Mouse (Mus musculus) left cerebral cortex, postnatal 25 days (tissue): Measurements from ENCODE around the gene Cdh13. TPM values are rescaled to one million over a fixed set of nuclear protein-coding genes. Genes with fewer than 3 reads are reported as not detected.
"Not testable (repeated sequence)": the region's sequence is repeated elsewhere in the genome, so short reads cannot be mapped to it uniquely, and the experiment has no call there.

Experiments
- DNase-seq, 2 experiments: peaks; one replicate each; pipeline ENCODE4 v3.0.0; 2022; ENCODE audit warnings: low spot score in 2 of 2, mixed read lengths in 1 of 2
- intact Hi-C: fragments of 180-260 bp; cut with DNase I; formaldehyde crosslinking; loops from one replicate; pipeline ENCODE4 v1.15.1; 2025
- total RNA-seq, 2 experiments: library from RNA; stranded (reverse); gene quantifications; 2 replicates each; pipeline ENCODE4 v1.2.3; 2021

Cdh13 gene
- total RNA-seq, 2 experiments from 2014 or later = 82.4 to 86.1 TPM

DNA sequence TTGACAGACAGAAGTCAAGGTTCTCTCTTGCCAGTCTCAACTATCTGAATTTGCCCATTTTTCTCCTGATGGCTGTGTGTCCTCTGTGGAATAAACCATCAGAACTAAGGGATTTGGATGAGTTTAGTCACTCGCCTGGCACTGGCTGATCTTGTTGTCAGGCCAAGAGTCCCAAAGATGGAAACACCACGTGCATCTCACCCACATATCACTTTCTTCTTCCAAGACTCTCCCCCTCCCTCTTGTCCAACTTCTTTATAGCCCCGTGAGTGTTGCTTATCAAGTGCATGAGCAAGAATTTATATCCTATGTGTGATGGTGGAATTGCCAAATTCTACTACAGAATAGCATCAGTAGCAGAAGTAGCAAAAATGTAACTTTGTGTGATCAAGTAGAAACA is 439.4 kb downstream of the Cdh13 start:
- peak; percentile 32 to 94 for DNase-seq
- intact Hi-C loops = loop anchor here (5.0 kb wide), 1 partner anchor 69 kb away; no protein-coding TSS in a partner anchor

DNA sequence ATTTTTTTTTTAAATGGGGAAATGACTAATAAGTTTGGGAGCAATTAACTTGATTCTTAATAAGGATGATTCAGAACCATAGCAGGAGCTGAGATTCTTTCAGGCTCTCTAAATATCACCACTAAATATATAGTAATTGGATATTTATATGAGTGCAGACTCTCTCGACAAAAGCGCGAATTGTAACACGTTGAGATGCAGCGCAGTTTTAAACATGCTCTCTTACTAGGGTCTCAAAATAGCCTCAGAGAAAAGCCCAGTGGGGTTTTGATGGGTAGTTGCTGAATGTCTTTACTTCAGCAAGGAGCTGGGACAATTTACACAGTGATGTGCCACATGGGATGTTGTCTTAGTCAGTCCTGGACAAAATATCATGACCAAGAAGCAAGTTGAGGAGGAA is 442.1 kb downstream of the Cdh13 start:
- peak in 1 of 2 experiments; percentile 29 for DNase-seq

DNA sequence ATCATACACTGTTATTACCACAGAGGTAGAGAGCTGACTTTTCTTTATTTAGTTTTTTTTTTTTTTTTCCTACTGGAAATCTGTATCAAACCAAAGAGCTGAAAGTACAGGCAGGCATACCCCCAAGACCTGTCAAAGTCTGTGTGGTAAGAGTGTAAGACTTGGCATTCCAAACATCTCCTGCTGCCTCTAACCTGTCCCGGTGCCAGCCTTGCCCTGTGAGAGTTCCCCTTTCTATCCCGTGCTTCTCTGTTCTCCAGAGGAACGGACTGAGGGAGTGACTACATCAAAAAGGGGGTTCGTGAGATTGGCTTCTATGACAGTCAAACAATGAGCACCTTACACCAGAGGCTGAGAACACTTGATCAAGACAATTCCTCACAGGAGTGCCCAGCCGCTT is 458.2 kb downstream of the Cdh13 start:
- DNase-seq = no peak
- intact Hi-C loops = no loop called here

More for the DNA sequence above, 442.1 kb downstream of the Cdh13 start:
- intact Hi-C loops = no loop called here

DNA sequence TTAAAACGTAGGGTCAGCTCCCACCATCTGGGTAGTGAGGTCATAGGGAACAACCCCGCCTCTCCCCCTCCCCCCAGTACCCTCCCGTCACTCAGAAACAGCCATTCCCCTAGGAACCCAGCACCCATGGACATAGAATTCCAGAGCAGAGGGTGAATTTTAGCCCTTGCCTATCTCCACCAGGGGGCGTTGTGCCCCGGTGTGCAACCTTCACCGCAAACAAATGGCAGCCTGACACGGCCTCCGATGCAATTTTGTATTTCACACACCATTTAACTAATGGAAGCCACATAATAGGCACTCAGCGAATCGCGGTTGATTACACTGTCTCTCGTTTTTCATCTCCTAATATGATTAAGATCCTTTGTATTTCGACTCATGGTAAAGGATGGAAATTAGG is 461.5 kb downstream of the Cdh13 start:
- DNase-seq = no peak
- intact Hi-C loops = no loop called here

DNA sequence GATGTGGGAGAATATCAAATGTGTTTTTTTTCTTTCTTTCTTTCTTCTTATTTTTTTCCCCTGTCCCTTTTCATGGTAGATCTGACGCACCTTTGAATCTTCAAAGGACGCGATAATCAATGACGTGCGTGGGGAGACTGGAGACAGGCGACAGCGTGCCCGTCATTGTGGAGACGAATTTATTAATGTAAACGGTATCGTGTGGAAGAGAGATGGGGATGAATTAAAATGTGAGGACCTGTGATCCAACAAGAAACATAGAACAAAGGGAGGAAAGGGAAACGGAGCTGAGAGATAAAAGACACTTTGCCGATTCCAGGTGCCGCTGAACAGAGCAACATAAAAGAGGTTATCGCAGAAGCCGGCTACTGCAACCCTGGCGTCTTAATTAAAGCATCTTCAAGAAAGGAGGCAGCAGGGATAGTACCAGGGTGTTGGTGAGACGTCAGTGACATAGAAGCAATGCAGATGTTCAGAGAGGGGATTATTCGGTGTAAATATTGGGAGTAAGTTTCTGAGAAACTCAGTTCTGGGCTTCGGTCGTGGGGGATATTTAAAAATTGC is 464.6 kb downstream of the Cdh13 start:
- intact Hi-C loops = no loop called here
- no peak for DNase-seq

DNA sequence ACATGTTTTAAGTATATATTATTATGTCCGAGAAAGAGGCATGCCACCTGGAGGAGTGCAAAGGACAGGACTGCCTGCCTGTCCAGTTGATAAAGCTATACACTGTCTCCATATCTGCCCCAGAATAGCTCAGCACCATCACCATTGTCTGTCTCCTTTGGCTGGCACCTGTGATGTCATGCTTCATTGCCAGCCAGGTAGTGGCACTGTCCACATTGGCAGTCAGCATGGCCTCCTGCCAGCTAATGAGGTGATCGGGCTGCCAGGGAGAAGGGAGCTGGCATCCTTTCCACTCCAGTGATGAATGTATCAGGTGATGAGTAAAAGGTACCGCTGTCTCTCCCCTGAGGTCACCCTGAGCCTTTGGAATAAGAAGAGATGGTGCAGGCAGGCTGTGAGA is 465.7 kb downstream of the Cdh13 start:
- DNase-seq = no peak
- intact Hi-C loops = no loop called here

DNA sequence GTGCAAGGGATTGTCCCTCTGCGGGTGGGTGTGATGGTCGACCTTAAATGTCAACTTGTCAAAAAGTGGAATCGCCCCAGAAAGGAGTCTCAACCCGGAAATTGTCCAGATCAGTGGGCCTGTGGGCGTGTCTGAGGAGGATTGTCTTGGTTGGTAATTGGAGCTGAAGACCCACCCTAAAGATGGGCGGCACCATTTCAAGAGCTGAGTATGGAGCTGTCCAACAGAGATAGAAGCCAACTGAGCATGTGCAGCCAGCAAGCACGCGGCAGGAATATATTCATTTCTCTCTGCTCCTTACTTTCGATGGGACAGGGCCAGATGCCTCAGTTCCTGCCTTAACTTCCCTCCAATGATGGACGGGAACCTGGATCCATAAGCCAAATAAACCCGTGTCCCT is 466.3 kb downstream of the Cdh13 start:
- intact Hi-C loops = no loop called here
- no peak for DNase-seq

DNA sequence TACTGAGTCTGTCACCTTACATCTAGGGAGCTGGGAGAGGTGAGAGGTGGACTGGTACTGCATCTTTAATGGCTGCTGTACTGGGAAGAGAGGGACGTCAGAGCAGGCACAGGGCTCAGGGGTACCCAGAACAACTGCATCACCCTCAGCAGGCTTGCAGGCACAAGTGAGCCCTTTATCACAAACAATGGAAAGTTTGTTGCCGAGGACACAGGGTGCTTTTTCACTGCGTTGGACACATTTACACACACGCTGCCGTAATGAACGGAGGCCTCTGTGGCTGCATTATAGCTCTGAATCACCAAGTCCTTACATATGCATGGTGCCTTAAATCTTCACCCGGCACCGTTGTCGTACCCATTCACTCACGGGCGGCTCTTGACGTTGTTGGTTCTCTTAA is 470.2 kb downstream of the Cdh13 start:
- peak; percentile 14 to 29 for DNase-seq
- intact Hi-C loops = no loop called here

DNA sequence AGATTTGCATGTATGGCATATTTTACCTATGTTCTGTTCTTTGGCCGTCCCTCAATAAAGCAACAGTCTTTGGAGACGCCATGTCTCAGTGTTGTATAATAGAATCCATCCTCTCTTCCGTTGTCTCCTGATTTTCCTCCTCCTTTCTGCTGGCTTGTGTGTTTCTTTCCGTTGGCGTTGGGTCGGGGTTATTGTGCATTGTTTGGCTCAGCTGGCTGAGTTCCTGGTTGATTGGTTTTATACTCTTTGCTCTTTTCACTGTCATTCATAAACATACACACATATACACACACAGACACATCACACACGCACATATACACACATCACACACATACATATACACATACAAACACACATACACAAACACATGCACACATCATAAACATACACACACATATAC is 470.6 kb downstream of the Cdh13 start:
- DNase-seq = peak in 1 of 2 experiments; percentile 6

DNA sequence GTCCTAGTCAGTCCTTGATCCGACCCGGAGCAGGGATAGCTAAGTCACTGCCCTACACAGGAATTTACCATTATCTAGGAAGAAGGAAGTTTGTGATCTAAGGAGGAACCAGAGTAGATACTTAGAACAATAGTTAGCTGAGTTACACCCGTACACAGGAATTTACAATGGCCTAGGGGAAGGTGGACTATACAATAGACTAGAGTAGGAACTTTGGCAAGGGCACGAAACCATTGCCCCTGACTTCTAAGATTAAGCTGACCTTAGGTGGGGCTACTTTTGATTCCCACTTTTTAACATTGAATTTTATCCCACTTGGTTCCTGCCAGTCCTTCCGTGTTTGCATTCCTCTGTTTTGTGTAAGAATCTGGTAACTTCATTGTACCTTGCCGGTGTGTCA is 494.0 kb downstream of the Cdh13 start:
- DNase-seq, intact Hi-C loops: not testable (repeated sequence)

More for the DNA sequence above, 470.6 kb downstream of the Cdh13 start:
- intact Hi-C loops = no loop called here

DNA sequence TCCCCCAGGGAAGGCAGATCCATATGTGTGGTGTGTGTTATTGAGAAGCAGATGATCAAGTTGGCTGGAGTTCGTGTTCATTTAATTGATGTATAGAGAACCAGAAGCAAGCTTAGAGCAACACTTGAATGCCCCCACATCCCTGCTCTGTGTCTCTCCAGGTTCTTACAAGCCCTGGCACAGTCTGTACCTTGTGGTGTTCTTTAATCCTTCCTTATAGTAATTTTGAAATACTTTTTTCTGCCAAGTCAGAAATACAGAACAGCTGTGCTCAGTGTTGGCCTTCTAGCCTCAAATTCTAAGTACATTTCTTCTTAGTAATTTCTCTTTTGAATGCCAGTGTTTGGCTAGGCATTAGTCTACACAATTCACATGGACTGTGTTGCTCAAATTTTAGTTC is 494.8 kb downstream of the Cdh13 start:
- peak in 1 of 2 experiments; percentile 16 for DNase-seq
- intact Hi-C loops = no loop called here

DNA sequence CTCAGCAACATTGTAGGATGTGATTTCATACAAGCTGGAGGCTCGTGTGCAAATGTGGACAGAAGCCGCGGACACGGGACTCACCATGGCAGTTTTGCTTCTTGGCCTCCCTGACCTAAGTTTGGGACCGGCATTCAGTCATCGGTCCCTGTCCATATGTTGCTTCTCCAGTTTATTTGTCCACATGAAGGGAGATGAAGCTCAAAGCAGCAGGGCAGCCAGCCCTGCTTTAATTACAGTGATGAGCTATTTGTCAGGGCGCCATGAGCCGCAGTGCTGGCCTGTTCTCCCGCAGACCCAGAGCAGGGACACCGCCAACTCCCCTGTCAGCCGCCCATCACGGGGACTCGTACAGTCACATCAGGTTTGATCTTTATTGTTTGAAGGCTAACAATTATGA is 502.1 kb downstream of the Cdh13 start:
- DNase-seq = no peak
- intact Hi-C loops = no loop called here

DNA sequence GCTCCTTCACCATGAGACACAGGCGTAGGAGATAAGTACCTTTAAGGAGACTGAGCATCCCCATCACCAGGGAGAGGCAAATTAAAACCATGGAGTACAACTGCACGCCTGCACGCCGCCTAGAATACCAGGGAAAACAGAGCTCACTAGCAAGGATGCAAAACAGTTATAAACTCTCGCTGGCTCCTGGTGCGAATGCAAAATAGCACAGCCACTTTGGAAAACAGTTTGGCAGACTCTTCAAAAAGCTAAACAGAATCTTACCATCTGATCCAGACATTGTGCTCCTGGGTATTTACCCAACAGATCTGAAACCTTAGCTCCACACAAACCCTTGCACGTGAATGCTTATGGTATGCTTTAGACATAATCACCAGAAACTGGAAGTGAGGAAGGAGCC is 506.1 kb downstream of the Cdh13 start:
- peak; percentile 41 to 73 for DNase-seq
- intact Hi-C loops = loop anchor here (5.0 kb wide), 1 partner anchor 67 kb away; no protein-coding TSS in a partner anchor

DNA sequence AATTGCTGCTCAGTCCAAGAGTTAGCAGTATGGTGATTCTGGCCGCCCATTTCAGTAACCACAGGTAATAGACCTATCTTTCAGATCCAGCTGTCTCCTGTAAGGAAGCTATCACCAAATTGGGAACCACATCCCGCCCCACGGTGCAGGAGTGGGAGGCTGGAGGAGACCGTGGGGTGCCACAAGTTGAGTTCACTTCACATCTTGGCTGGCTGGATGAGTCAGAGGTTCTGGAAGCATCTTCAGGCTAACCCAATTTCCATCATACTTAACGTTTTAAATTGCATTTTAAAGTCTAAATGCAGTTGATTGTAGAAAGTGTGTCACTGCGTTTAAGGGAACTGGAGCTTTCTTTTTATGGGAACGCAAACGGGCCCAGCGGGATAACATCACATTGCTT is 511.4 kb downstream of the Cdh13 start:
- intact Hi-C loops = loop anchor here (5.0 kb wide), 1 partner anchor 73 kb away; no protein-coding TSS in a partner anchor
- DNase-seq = peak; percentile 35 to 90

DNA sequence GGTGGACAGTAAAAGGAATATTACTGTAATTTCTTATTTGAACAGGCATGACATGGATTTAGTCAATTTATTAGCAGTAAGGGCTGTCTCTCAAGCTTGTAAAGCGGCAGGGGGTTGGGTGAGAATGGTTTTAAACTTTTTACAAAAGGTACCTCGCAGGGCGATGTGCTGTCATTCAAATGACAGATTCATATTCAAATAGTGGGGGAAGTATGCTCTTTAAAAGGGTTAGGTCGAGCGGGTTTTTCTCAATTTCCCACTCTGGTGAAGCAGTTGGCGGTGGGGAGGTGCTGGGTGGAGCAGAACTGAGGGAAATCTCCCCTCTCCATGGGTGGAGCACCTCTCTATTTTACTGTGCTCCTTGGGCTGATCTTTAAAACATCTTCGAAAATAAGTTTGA is 513.0 kb downstream of the Cdh13 start:
- DNase-seq = no peak
- intact Hi-C loops = no loop called here

DNA sequence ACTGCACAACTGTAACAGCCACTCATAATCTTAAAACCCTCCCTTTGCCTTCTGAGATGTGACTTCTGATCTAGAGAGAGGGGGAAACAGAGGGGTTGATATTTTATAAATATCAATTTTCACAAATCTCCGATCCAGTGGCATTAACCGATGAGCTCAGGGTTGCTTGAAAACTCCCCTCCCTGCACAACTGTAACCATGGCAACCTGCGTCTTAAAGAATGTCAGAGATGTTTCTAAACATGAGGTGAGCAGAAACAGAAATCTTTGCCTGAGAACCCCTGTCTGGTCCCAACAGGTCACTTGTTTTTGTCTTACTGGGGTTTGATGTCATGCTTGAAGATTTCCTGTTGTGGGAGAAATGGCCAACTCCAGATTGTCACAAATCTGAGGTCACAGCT is 513.6 kb downstream of the Cdh13 start:
- intact Hi-C loops = no loop called here
- DNase-seq = no peak

DNA sequence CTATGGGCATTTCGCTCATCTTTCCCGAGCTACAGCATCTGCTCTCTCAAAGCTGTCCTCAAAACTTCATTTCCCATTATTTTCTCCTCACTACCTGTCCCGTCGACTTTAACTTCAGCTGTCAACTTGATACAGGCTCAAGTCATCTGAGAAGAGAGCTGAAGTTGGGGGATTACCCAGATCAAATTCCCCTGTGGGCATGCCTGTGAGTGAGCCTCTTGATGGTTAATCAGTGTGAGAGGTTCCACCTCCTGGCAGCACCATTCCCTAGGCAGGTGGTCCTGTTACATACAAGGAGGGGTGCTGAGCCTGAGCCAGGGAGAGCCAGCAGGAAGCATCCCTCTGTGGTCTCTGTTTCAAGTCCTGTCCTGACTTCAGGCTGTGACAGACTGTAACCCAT is 519.6 kb downstream of the Cdh13 start:
- DNase-seq = no peak
- intact Hi-C loops = no loop called here

DNA sequence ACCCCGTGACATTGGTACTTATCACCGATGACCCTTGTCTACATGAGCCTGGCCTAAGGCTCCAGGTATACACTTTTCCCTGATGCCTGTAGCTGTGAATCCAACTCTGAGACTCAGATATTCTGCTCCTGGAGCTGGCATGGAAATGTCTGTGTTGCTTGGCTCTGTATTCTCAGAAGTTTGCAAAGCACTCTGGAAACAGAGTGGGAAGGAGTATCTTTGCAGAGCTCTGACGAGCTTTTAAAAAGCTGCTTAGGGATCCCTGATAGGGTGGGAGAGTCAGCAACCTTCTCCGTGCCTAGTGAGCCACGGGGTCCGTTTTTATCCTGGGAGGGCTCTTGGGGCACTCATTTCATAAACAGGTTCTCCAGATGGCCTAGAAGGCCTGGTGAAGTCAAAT is 526.1 kb downstream of the Cdh13 start:
- DNase-seq = peak in 1 of 2 experiments; percentile 40
- intact Hi-C loops = no loop called here

DNA sequence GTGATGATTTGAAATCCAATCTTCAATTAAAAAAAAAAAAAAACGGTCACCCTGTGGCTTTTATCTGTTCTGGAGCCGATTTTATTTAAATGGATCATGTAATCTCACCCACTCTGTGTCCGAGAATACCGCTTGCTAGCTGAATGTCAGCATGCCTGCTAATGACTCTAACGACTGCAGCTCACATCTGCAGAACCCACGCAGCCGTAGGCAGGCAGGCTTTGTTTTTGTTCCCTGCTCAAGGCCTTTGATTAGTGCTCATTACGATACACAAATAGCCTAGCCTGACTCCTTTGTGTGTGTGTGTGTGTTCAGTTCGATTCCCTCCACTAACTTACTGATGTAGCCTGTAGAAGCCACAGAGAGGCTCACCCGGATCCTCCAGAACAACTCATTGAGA is 531.5 kb downstream of the Cdh13 start:
- intact Hi-C loops = no loop called here
- peak; percentile 16 to 22 for DNase-seq

DNA sequence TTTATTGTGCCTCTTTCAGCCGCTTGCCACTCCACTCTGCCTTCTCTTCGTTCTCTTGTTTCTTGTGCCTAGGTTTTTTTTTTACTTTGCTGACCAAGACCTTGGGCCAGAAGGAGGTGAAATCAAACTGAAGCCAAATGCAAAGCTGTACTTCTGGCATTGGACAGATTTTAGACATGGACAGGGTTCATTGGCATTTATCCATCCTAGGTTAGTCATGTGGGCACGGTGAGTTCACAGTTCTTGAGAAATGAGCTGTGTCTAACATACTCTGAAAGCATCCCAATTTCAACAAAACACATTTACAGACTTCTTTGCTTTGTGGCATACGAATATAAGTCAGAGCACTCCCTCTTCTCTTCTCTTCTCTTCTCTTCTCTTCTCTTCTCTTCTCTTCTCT is 543.2 kb downstream of the Cdh13 start:
- intact Hi-C loops = no loop called here

DNA sequence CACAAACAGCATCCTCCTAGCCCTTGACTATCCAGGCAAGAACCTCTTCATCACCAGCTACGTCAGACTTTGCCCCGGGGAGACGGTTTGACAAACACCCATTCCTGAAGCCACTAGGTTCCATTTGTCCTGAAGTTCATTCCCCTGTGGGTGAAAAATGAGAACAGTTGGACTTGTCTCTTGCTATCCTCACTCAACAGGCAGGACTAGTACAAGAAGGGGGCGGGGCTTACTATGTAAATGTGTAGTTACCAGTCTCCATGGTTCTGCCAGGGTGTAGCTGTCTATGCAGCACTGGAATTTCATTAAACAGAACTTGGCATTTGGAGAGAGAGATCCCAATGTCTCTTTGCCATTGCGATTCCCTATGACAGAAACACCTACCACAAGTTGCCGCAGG is 544.2 kb downstream of the Cdh13 start:
- DNase-seq = no peak
- intact Hi-C loops = no loop called here

More for the DNA sequence above, 543.2 kb downstream of the Cdh13 start:
- DNase-seq = no peak

DNA sequence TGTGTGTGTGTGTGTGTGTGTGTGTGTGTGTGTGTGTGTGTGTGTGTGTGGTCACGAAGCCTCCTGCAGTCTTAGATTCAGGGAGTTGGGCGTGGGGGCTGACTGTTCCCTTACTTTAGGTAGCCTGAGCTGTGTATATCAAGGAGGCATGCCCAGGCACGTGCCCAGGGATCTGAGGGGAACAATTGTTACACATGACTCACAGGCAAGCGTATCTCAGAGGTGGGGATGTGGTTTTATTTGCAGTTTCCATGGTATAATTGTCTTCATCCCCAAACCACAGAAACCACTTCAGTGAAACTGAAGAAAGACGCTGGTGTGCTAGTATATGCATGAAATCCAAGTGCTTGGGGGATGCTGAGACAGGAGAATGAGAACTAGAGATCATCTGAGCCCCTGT is 546.8 kb downstream of the Cdh13 start:
- peak; percentile 24 to 65 for DNase-seq
- intact Hi-C loops = no loop called here
